Mouse (Mus musculus) limb, embryonic 15.5 days (tissue): Measurements from ENCODE around the gene Sh2b3. TPM values are rescaled to one million over a fixed set of nuclear protein-coding genes. Genes with fewer than 3 reads are reported as not detected.

Experiments
- ATAC-seq: fragments of 200-750 bp; cut with Nextera tagmentation; 2 replicates; pipeline ENCODE4 v1.8.0; 2017; ENCODE audit warnings: low read depth, moderate TSS enrichment; ENCODE audit not compliant: insufficient number of reproducible peaks, low FRiP score, low TSS enrichment
- H3K27ac ChIP-seq: fragments of 300-500 bp; sonication (generic); 2 replicates; pipeline ENCODE4 v1.5.1; 2015; ENCODE audit warnings: moderate library complexity, mild to moderate bottlenecking, inconsistent platforms
- H3K27me3 ChIP-seq: fragments of 300-500 bp; sonication (generic); 2 replicates; pipeline ENCODE4 v1.6.1; 2015; ENCODE audit warnings: inconsistent platforms
- H3K36me3 ChIP-seq: fragments of 300-500 bp; sonication (generic); 2 replicates; pipeline ENCODE4 v1.6.1; 2015; ENCODE audit warnings: inconsistent platforms
- H3K4me1 ChIP-seq: fragments of 300-500 bp; sonication (generic); 2 replicates; pipeline ENCODE4 v1.6.1; 2015; ENCODE audit warnings: inconsistent platforms
- H3K4me2 ChIP-seq: fragments of 300-500 bp; sonication (generic); 2 replicates; pipeline ENCODE4 v1.6.1; 2015; ENCODE audit warnings: mild to moderate bottlenecking, inconsistent platforms
- H3K4me3 ChIP-seq: fragments of 300-500 bp; sonication (generic); 2 replicates; pipeline ENCODE4 v1.5.1; 2015; ENCODE audit warnings: mild to moderate bottlenecking, inconsistent platforms
- H3K9ac ChIP-seq: fragments of 300-500 bp; sonication (generic); 2 replicates; pipeline ENCODE4 v1.6.1; 2015; ENCODE audit warnings: inconsistent platforms
- H3K9me3 ChIP-seq: fragments of 300-500 bp; sonication (generic); 2 replicates; pipeline ENCODE4 v1.6.1; 2016; ENCODE audit warnings: inconsistent platforms
- WGBS: fragments of 180-500 bp; shearing (Covaris S2); methylation state at CpG from one replicate; pipeline ENCODE4 v1.1.7; 2015; 5-methylcytosine and 5-hydroxymethylcytosine counted together
- polyA plus RNA-seq: library from polyadenylated mRNA; unstranded; fragments of >200 nt; fragmentation: Nextera tagmentation; extraction: Ambion mirVana; gene quantifications from 2 replicates; pipeline ENCODE4 v1.2.1, GENCODE M21; 2015

The Sh2b3 gene
- polyA plus RNA-seq, 1 experiment from 2014 or later: 14.8 TPM

DNA sequence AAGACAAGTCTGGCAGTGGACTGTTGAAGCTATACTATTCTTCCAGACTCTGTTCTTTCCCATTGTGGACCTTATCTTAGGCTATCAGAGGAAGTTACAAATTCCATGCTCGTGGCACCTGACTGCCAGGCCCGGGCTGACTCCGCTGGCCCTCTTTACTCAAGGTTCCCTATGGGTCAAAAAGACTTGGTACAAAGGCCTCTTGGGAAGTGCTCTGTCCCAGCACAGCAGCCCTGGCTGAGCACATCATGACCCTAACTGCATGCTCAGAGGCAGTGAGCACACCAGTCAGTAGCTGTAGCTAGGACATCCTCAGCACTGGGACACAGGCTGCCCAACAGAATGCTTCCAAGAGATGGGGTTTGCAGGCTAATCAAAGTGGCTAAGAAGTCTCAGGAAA, 16.8 kb downstream of the Sh2b3 start:
- ATAC-seq: no peak
- no peak overlapping the region for H3K9ac ChIP-seq
- H3K9me3 ChIP-seq: no peaks in the 10 kb centered on the region
- H3K27ac ChIP-seq: no peak overlapping the region
- H3K4me3 ChIP-seq: no peak overlapping the region
- H3K4me2 ChIP-seq: no peak overlapping the region
- WGBS: 86% methylated on average over 3 of the region's 3 CpGs
- peaks cover 76% of the 10 kb centered on the region for H3K36me3 ChIP-seq
- H3K27me3 ChIP-seq: no peaks in the 10 kb centered on the region
- H3K4me1 ChIP-seq: peaks cover 24% of the 10 kb centered on the region; the same call in 1 of the 2 replicates

DNA sequence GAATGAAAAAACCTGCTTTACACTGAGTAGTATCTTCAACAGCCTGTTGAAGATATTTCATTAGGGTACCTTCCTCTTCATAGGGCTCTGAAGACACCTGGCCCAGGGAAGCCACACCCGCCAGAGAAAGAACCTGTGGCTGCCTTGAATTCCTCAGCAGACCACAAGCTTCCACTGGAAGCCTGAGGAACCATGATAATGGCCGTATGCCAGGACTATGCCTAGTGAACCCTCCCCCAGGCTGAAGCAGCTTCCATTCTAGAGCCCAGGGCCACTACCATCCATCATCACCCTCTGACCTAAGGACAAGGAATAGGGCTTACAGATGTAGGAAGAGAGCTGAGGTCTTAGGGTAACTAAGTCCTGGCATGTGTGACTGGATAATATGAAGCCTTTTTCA, 17.3 kb downstream of the Sh2b3 start:
- H3K27me3 ChIP-seq: no peaks in the 10 kb centered on the region
- H3K9me3 ChIP-seq: no peaks in the 10 kb centered on the region
- WGBS: 64% methylated on average over 2 of the region's 2 CpGs
- ATAC-seq: no peak
- H3K27ac ChIP-seq: no peak overlapping the region
- H3K9ac ChIP-seq: no peak overlapping the region
- H3K4me3 ChIP-seq: no peak overlapping the region
- no peak overlapping the region for H3K4me2 ChIP-seq
- peaks cover 25% of the 10 kb centered on the region; the same call in 1 of the 2 replicates for H3K4me1 ChIP-seq
- H3K36me3 ChIP-seq: peaks cover 76% of the 10 kb centered on the region

DNA sequence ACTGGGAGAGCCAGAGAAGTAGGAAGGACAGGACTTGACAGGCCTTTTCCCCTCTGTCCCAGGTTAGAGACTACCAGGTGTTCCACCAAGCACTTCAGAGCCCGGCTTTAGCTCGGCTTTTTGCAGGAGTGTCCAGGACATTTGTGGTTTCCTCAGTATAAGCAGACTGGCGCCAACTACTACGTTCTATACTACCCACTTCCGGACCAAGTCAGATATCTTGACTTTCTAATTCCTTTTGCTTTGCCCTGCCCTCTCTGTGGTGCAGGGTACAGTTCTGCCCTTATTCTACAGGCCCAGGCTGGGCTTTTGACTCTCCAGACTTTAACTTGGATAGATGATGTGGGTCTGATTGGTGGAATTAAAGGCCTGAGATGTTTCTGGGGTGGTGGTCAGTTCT, 17.9 kb downstream of the Sh2b3 start:
- H3K9ac ChIP-seq: no peak overlapping the region
- peaks cover 28% of the 10 kb centered on the region; the same call in 1 of the 2 replicates for H3K4me1 ChIP-seq
- no peaks in the 10 kb centered on the region for H3K9me3 ChIP-seq
- WGBS: 85% methylated on average over 5 of the region's 5 CpGs
- no peak overlapping the region for H3K27ac ChIP-seq
- H3K27me3 ChIP-seq: no peaks in the 10 kb centered on the region
- H3K36me3 ChIP-seq: peaks cover 75% of the 10 kb centered on the region
- no peak overlapping the region for H3K4me2 ChIP-seq
- no peak overlapping the region for H3K4me3 ChIP-seq
- no peak for ATAC-seq

DNA sequence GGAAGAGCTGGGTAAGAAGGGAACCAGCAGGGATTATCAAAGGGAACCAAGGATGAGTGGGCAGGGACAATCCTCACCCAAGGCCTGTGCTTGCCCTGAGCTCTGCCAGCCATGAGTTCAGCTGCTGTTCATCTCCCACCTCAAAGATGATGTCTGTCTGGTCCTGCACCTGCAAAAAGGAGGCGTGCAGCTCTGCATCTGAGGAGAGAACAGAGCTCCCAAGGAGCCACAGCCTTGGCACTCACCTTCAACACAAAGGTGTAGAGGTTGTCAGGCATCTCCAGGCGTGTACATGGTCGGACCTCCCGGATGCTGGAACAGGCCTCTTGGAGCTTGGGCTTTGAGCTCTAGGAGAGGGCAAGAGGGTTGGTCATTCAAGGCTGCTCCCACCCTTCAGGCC, 18.6 kb downstream of the Sh2b3 start:
- WGBS: 88% methylated on average over 4 of the region's 4 CpGs
- no peak overlapping the region for H3K4me2 ChIP-seq
- ATAC-seq: no peak

DNA sequence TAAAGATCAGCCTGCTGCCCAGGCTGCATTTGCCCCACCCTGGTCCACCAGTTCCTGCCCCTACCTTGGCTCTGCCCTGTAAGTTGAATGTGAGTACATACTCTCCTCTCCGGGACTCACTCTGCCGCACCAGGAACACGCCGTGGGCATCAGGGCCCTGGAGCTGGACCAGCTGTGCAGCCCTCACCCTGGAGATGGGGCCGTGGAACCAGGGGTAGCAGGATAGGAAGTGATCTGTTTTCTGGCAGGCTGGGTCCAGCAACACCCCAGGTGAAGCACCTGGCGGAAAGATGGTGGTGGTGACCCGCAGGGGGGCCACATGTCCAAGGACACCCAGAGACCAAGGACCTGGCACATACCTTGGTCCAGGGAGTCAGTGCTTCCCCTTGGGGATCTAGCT, 19.0 kb downstream of the Sh2b3 start:
- peaks cover 25% of the 10 kb centered on the region; the same call in 1 of the 2 replicates for H3K4me1 ChIP-seq
- H3K27ac ChIP-seq: no peak overlapping the region
- H3K36me3 ChIP-seq: peaks cover 80% of the 10 kb centered on the region
- no peak overlapping the region for H3K4me3 ChIP-seq
- H3K27me3 ChIP-seq: no peaks in the 10 kb centered on the region
- H3K4me2 ChIP-seq: no peak overlapping the region
- no peaks in the 10 kb centered on the region for H3K9me3 ChIP-seq
- ATAC-seq: no peak
- WGBS: 93% methylated on average over 7 of the region's 7 CpGs
- no peak overlapping the region for H3K9ac ChIP-seq

More for the DNA sequence above, 18.6 kb downstream of the Sh2b3 start:
- Histone ChIP-seq H3K9ac (no peak overlapping the region), H3K4me3 (no peak overlapping the region), H3K27me3 (no peaks in the 10 kb centered on the region), H3K27ac (no peak overlapping the region), H3K4me1 (peaks cover 24% of the 10 kb centered on the region; the same call in 1 of the 2 replicates), H3K36me3 (peaks cover 78% of the 10 kb centered on the region), H3K9me3 (no peaks in the 10 kb centered on the region)

DNA sequence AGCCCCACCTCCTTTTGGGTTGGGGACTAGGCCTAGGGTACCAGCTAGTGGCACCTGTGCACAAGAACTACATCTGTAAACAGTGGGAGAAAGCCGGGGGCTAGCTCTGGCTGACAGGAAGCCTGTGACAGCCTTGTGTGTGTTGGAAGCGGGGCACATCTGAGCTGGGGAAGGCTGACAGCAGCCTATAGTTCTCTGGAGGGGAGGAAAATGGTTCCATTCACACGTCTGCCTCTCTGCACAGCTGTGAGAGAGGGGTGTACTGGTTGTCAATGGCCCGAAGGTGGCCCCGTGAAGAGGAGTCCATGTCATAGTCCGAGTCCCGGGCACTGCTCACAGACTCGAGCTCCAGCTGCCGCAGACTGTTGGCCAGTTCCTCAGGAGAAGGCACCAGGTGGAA, 19.9 kb downstream of the Sh2b3 start:
- Histone ChIP-seq H3K27me3 (no peaks in the 10 kb centered on the region), H3K27ac (no peak overlapping the region), H3K4me1 (0 out of 2 replicates have a peak, but pooled peaks cover 24% of the 10 kb centered on the region), H3K36me3 (peaks cover 85% of the 10 kb centered on the region), H3K9ac (no peak overlapping the region), H3K4me2 (no peak overlapping the region), H3K4me3 (no peak overlapping the region), H3K9me3 (no peaks in the 10 kb centered on the region)
- ATAC-seq: no peak
- WGBS: 87% methylated on average over 9 of the region's 9 CpGs

DNA sequence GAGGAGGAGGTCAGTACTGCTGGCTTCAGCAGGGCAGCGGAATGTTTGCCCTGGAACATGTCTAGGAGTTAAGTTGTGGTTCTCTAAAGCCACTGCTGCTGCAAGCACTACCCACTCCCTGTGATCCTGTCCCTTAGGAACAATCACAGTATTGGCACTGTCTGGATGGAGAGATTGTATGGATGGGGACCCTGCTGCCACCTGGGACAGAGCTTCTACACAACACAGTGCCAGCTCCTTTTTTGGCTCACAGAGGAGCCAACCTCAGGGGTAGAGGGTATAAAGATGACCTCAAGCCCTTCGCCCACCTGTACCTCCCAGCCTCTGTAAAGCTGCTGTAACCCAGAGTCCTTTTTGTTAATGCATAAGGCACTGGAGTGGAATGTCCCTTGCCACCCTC, 20.8 kb downstream of the Sh2b3 start:
- no peak overlapping the region for H3K4me3 ChIP-seq
- ATAC-seq: no peak
- H3K9ac ChIP-seq: no peak overlapping the region
- H3K9me3 ChIP-seq: no peaks in the 10 kb centered on the region
- H3K27ac ChIP-seq: no peak overlapping the region
- 0 out of 2 replicates have a peak, but pooled peaks cover 29% of the 10 kb centered on the region for H3K4me1 ChIP-seq
- WGBS: 90% methylated on average over 2 of the region's 2 CpGs
- peaks cover 91% of the 10 kb centered on the region for H3K36me3 ChIP-seq
- no peak overlapping the region for H3K4me2 ChIP-seq
- H3K27me3 ChIP-seq: no peaks in the 10 kb centered on the region

DNA sequence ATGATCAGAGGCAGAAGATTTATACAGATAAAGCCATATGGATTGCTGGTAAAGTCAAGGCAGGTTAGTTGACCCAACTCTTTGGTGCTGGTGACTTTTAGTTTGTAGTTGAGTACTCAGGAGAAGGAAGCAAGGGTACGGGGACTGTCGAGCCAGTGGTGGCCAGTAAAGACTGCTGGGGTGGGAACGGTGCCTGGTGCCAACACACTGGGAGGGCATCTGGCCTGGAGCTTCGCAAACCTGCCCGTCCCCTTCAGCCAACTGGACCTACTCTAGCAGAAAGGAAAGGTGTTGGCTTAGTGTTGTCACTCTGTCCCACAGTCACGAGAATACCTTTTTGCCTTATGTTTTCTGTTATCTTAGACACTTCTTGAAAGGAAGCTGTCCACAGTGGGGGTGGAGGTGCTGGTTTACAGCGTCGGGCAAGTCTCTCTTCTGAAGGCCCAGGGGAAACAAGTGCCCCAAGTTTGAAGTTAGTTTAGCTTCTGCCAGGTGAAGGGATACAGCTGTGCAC, 21.5 kb downstream of the Sh2b3 start:
- 82% methylated on average over 8 of the region's 8 CpGs for WGBS
- Histone ChIP-seq H3K36me3 (peaks cover 95% of the 10 kb centered on the region), H3K9ac (no peak overlapping the region), H3K27me3 (no peaks in the 10 kb centered on the region), H3K4me2 (no peak overlapping the region), H3K27ac (no peak overlapping the region), H3K9me3 (no peaks in the 10 kb centered on the region), H3K4me1 (0 out of 2 replicates have a peak, but pooled peaks cover 29% of the 10 kb centered on the region), H3K4me3 (no peak overlapping the region)
- ATAC-seq: no peak

DNA sequence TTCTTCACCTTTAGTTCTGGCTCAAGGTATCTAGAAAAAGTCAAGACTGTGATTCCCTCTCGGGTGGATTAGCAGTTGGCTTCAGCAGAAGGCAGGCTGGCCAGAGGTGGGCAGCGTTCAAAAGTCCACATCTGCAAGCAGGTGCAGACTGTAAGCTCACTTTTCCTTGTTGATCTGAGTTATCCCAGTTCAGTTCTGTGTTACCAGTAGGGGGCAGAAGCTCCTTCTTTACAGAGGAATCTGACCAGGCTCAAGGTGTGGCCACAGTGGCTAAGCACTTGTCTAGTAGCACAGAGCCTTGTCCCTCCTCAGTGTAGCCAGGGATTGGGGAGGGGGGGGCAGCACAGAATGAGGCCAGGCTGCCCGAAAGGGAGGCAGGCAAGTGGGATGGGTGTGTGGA, 22.4 kb downstream of the Sh2b3 start:
- Histone ChIP-seq H3K27me3 (no peaks in the 10 kb centered on the region), H3K4me1 (0 out of 2 replicates have a peak, but pooled peaks cover 23% of the 10 kb centered on the region), H3K36me3 (peaks cover 95% of the 10 kb centered on the region), H3K27ac (no peak overlapping the region), H3K9me3 (no peaks in the 10 kb centered on the region), H3K9ac (no peak overlapping the region), H3K4me3 (no peak overlapping the region), H3K4me2 (no peak overlapping the region)
- ATAC-seq: no peak
- 47% methylated on average over 3 of the region's 3 CpGs for WGBS

DNA sequence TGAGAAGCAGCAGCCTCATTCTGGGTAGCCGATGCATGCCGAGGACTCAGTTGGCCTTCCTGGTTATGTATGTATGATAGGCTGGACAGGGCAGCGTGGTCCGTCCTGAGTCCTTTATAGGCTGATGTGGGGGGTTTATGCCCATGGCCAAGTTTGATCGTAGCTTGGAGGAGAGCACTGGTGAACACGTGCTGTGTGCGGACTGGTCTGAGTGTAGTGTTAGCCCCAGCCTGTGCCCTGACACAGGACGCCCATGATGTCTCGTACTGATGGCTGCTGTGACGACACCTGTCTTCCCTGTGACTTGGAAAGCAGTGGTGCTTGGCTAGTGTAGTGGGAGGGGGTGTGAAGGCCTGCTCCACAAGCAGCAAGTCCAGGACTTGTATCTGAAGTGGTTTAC, 23.7 kb downstream of the Sh2b3 start:
- H3K4me1 ChIP-seq: 0 out of 2 replicates have a peak, but pooled peaks cover 23% of the 10 kb centered on the region
- H3K27ac ChIP-seq: peak overlapping the region; percentile 48
- peaks cover 91% of the 10 kb centered on the region for H3K36me3 ChIP-seq
- no peaks in the 10 kb centered on the region for H3K27me3 ChIP-seq
- no peaks in the 10 kb centered on the region for H3K9me3 ChIP-seq
- 87% methylated on average over 10 of the region's 10 CpGs for WGBS
- H3K4me3 ChIP-seq: no peak overlapping the region
- ATAC-seq: no peak
- no peak overlapping the region for H3K9ac ChIP-seq
- H3K4me2 ChIP-seq: no peak overlapping the region

DNA sequence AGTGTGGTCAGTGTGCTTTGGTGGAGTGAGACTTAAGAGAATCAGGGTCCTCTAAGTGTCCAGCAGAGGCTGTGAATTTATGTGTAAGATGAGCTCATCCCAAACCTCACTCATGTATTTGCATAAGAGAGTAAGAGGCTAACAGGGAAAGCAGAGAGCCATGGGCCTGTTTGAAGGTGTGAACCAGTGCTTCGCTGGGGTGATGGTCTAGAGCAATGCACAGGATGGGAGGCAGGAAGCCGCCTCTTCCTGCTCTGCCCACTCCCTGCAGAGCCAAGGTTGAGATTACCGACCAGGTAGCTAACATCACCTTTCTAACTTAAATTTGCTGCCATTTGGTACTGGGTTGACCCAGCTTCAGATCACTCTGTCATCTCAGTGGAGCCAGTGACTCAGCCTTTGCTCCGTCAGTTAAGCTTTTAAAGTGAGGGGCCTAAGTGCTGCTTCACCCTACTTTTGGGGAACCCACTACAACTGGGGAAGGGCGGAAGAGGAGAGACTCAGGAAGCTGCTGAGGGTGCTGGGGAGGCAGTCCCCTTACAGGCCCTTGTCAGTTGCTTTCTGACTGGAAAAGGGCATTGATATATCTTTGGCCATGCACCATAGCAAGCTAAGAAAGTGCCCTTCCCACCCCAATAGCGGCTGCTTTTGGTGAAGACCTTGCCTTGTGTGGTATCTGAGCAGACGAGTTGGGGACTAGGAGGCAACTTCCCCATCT, 24.8 kb downstream of the Sh2b3 start:
- no peak for ATAC-seq
- no peaks in the 10 kb centered on the region for H3K9me3 ChIP-seq
- H3K27me3 ChIP-seq: no peaks in the 10 kb centered on the region
- peaks cover 80% of the 10 kb centered on the region for H3K36me3 ChIP-seq
- 0 out of 2 replicates have a peak, but pooled peaks cover 23% of the 10 kb centered on the region for H3K4me1 ChIP-seq
- 0 out of 2 replicates have a peak overlapping the region, but pooled peaks have one; percentile 4 for H3K9ac ChIP-seq
- H3K27ac ChIP-seq: 0 out of 2 replicates have a peak overlapping the region, but pooled peaks have one; percentile 11
- no peak overlapping the region for H3K4me2 ChIP-seq
- no peak overlapping the region for H3K4me3 ChIP-seq
- 82% methylated on average over 7 of the region's 7 CpGs for WGBS

DNA sequence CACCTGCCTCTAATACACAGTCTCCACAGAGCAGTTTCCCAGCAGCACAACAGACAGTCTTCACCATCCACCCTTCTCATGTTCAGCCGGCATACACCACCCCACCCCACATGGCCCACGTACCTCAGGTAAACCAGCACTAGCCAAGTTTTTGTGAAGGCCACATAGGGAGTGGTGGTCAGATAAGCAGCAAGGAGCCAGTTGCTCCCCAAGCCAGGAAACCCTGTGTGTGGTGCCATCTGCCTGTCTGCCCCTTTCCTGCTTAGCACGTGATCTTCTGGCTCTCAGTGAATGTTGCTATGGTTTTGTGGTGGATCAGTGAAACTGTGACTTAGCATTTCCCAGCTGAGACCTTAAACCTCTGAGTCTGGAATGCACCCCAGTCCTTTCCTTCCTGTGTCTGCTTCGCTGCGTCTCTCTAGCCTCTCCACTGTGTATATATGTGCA, 25.9 kb downstream of the Sh2b3 start:
- no peak overlapping the region for H3K9ac ChIP-seq
- WGBS: 90% methylated on average over 5 of the region's 5 CpGs
- H3K27me3 ChIP-seq: no peaks in the 10 kb centered on the region
- H3K27ac ChIP-seq: peak overlapping the region; percentile 17; the same call in 1 of the 2 replicates
- H3K4me1 ChIP-seq: 0 out of 2 replicates have a peak, but pooled peaks cover 23% of the 10 kb centered on the region
- no peaks in the 10 kb centered on the region for H3K9me3 ChIP-seq
- no peak overlapping the region for H3K4me3 ChIP-seq
- ATAC-seq: no peak
- H3K4me2 ChIP-seq: no peak overlapping the region
- H3K36me3 ChIP-seq: peaks cover 71% of the 10 kb centered on the region
